Mouse (Mus musculus): ENCODE results near the gene Parl.

GRCm38 (mm10) chr16:20280238-20280637 is 21.9 kb downstream of the Parl start:
- no peak for TF ChIP-seq CTCF (IDR thresholded peaks at IDR 0.05; ENCODE audit: low read depth, low read length)
- no peak for TF ChIP-seq POLR2A (IDR thresholded peaks at IDR 0.05; ENCODE audit: extremely low read depth, insufficient read depth, low read length)
